Mouse (Mus musculus) limb, embryonic 15.5 days (tissue): ENCODE measurements around the gene Rgma. TPM values are rescaled to one million over a fixed set of nuclear protein-coding genes. Genes with fewer than 3 reads are reported as not detected.

Source experiments
- ATAC-seq: fragments of 200-750 bp; cut with Nextera tagmentation; 2 replicates; pipeline ENCODE4 v1.8.0; 2017; ENCODE audit warnings: low read depth, moderate TSS enrichment; ENCODE audit not compliant: insufficient number of reproducible peaks, low FRiP score, low TSS enrichment
- H3K27ac ChIP-seq: fragments of 300-500 bp; sonication (generic); 2 replicates; pipeline ENCODE4 v1.5.1; 2015; ENCODE audit warnings: moderate library complexity, mild to moderate bottlenecking, inconsistent platforms
- H3K27me3 ChIP-seq: fragments of 300-500 bp; sonication (generic); 2 replicates; pipeline ENCODE4 v1.6.1; 2015; ENCODE audit warnings: inconsistent platforms
- H3K36me3 ChIP-seq: fragments of 300-500 bp; sonication (generic); 2 replicates; pipeline ENCODE4 v1.6.1; 2015; ENCODE audit warnings: inconsistent platforms
- H3K4me1 ChIP-seq: fragments of 300-500 bp; sonication (generic); 2 replicates; pipeline ENCODE4 v1.6.1; 2015; ENCODE audit warnings: inconsistent platforms
- H3K4me2 ChIP-seq: fragments of 300-500 bp; sonication (generic); 2 replicates; pipeline ENCODE4 v1.6.1; 2015; ENCODE audit warnings: mild to moderate bottlenecking, inconsistent platforms
- H3K4me3 ChIP-seq: fragments of 300-500 bp; sonication (generic); 2 replicates; pipeline ENCODE4 v1.5.1; 2015; ENCODE audit warnings: mild to moderate bottlenecking, inconsistent platforms
- H3K9ac ChIP-seq: fragments of 300-500 bp; sonication (generic); 2 replicates; pipeline ENCODE4 v1.6.1; 2015; ENCODE audit warnings: inconsistent platforms
- H3K9me3 ChIP-seq: fragments of 300-500 bp; sonication (generic); 2 replicates; pipeline ENCODE4 v1.6.1; 2016; ENCODE audit warnings: inconsistent platforms
- WGBS: fragments of 180-500 bp; shearing (Covaris S2); methylation state at CpG from one replicate; pipeline ENCODE4 v1.1.7; 2015; 5-methylcytosine and 5-hydroxymethylcytosine counted together
- polyA plus RNA-seq: library from polyadenylated mRNA; unstranded; fragments of >200 nt; fragmentation: Nextera tagmentation; extraction: Ambion mirVana; gene quantifications from 2 replicates; pipeline ENCODE4 v1.2.1, GENCODE M21; 2015

Gene Rgma
- polyA plus RNA-seq, 1 experiment from 2014 or later: 17.1 TPM

DNA sequence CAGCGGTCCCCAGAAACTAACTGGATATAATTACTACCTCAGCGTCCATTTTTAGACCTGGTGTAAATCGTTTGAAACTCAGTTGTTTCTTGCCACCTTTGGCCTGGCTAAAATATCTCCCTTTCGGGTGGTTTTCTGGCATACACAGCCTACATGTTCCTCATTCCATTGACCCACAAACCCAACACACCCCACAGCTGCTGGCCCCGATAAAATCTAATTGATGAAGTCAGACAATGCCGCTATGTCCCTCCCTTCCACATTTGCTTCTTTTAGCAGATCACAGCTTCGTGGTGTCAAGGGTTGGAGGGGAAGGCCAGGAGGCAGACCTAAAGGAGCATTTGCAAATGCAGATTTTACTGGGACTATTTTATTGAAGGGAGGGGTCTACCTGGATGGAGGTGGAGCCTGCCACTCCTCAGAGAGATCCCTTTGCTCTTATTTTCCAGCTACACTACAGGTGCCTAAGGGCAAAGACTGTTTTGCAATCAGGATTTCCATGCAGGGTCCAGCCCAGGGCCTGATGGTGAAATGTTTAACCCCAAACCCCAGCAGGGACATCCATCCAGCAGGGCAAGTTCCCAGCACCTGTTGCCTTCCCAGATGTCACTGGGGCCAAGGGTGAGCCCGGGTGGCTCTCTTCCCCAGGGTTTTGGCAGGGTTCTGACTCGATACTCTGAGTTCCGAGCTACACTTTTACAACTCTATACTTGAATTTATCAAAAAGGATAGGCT, 3.6 kb upstream of the Rgma start:
- Histone ChIP-seq H3K4me2 (peak overlapping the region; percentile 71), H3K9me3 (no peaks in the 10 kb centered on the region; the same call in 1 of the 2 replicates), H3K9ac (no peak overlapping the region), H3K27ac (no peak overlapping the region), H3K4me1 (peaks cover 39% of the 10 kb centered on the region), H3K4me3 (peak overlapping the region; percentile 33; the same call in 1 of the 2 replicates), H3K36me3 (no peaks in the 10 kb centered on the region), H3K27me3 (peaks cover 28% of the 10 kb centered on the region)
- ATAC-seq: no peak
- WGBS: 40% methylated on average over 10 of the region's 10 CpGs

DNA sequence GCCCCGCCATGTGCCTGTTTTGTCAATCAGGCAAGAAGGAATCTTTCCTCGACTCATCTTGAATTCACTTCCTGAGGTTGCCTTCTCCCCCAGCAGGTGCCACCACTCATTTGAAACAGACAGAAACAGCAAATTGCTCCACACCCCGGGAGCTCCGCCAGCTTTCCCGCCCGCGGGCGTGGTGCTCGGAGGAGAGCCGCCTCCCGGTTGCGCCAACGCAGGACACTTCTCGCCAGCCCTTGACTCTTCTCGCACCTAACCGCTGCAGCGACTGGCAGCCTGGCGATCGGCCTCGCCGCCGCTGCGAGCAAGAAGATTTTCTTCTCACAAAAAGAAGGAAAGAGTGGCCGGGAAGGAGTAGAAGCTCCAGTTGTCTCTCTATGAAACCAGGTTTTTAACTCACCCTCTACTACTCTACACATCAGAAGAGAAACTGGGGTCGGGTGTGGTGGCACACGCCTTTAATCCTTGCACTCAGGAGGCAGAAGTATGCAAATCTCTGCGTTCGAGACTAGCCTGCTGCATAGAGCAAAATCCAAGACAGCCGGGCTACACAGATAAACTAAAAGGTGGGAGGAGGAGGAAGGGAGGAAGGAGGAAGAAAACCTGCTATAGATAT, 2.8 kb upstream of the Rgma start:
- Histone ChIP-seq H3K9me3 (no peaks in the 10 kb centered on the region; the same call in 1 of the 2 replicates), H3K27me3 (peaks cover 28% of the 10 kb centered on the region), H3K4me1 (peaks cover 42% of the 10 kb centered on the region), H3K9ac (no peak overlapping the region; the same call in 1 of the 2 replicates), H3K27ac (0 out of 2 replicates have a peak overlapping the region, but pooled peaks have one; percentile 8), H3K4me3 (peak overlapping the region; percentile 33), H3K4me2 (peak overlapping the region; percentile 71), H3K36me3 (no peaks in the 10 kb centered on the region)
- 3% methylated on average over 29 of the region's 29 CpGs for WGBS
- ATAC-seq: no peak

DNA sequence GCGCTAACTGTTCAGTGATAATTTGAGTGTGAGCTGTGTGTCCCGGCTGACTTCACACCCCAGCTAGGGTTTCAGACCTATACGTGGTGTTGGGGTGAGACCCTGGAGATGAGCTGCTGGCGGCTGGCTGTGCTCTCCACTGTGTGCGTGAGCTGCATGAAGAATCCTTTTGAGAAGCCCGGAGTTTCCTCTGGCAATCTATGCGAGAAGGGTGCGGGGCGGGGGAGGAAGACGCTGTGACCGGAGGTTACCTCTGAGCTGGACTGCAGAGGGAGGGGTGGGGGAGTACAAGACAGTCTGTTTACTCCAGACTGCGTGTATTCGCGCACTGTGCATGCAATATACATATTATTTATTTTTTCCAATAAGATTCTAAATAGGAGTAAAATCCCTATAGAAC, 582 bp upstream of the Rgma start:
- Histone ChIP-seq H3K27me3 (peaks cover 34% of the 10 kb centered on the region), H3K4me1 (peaks cover 45% of the 10 kb centered on the region), H3K4me3 (peak overlapping the region; percentile 70), H3K4me2 (peak overlapping the region; percentile 97), H3K9ac (peak overlapping the region; percentile 61; the same call in 1 of the 2 replicates), H3K9me3 (no peaks in the 10 kb centered on the region), H3K36me3 (no peaks in the 10 kb centered on the region), H3K27ac (peak overlapping the region; percentile 84; the same call in 1 of the 2 replicates)
- ATAC-seq: peak; percentile 61
- 3% methylated on average over 14 of the region's 14 CpGs for WGBS

DNA sequence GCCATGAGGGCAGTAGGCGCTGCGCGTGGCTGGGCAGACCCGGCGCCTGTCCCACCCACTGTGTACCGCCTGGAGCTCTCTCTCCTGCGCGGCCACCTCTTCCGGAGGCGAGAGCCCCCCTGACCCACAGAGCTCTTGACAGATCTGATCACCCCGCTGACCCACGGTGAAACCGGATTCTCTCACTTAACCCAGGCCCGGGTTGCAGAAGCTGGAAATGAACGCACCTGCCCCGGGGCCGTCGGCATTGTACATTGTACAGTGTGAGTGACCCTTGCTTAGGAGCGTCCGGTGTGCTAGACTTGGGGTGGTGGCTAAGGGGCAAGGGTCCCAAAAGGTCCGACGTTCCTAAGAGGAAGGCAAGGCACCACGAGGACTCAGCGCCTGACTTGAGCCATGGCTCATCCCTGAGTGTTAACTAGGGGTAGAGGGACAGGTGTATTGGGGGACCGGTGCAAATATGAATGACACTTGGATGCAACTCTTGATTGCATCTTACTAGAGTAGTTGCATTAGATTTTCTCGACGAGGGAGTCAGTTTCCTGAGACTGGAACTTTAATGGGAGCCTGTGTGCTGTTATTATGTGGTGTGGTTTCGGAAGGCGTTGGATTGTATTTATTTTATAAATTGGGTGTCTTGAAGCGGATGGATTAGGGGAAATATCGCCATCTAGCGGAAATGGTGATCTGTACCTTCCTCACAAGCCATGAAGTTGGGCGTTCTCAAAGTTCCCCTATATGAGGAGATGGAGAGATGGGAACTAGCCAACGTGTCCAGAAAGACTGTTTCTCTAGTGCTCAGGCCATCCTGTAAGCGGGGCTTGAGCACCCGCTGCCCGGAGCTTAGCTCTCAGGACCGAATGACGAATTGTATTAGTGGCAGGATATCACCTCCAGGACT, 1.0 kb downstream of the Rgma start:
- no peak for ATAC-seq

GRCm38 (mm10) chr7:73377307-73377706, 2.0 kb downstream of the Rgma start:
- no peak for ATAC-seq
- 49% methylated on average over 12 of the region's 12 CpGs for WGBS
- H3K27ac ChIP-seq: no peak overlapping the region
- peak overlapping the region; percentile 97 for H3K4me2 ChIP-seq
- H3K9ac ChIP-seq: 0 out of 2 replicates have a peak overlapping the region, but pooled peaks have one; percentile 14
- H3K4me1 ChIP-seq: peaks cover 38% of the 10 kb centered on the region
- peaks cover 20% of the 10 kb centered on the region for H3K27me3 ChIP-seq
- H3K36me3 ChIP-seq: no peaks in the 10 kb centered on the region
- peak overlapping the region; percentile 70 for H3K4me3 ChIP-seq
- no peaks in the 10 kb centered on the region for H3K9me3 ChIP-seq

More for the DNA sequence above, 1.0 kb downstream of the Rgma start:
- Histone ChIP-seq H3K4me2 (peak overlapping the region; percentile 97), H3K27ac (peak overlapping the region; percentile 84), H3K4me3 (peak overlapping the region; percentile 70), H3K36me3 (no peaks in the 10 kb centered on the region), H3K9me3 (no peaks in the 10 kb centered on the region), H3K9ac (peak overlapping the region; percentile 61), H3K4me1 (peaks cover 45% of the 10 kb centered on the region), H3K27me3 (peaks cover 28% of the 10 kb centered on the region)
- under 1% methylated on average over 39 of the region's 39 CpGs for WGBS

GRCm38 (mm10) chr7:73378034-73378433, 2.7 kb downstream of the Rgma start:
- Histone ChIP-seq H3K36me3 (no peaks in the 10 kb centered on the region), H3K4me2 (no peak overlapping the region), H3K4me3 (no peak overlapping the region), H3K27ac (no peak overlapping the region), H3K9ac (no peak overlapping the region), H3K9me3 (no peaks in the 10 kb centered on the region), H3K27me3 (peaks cover 16% of the 10 kb centered on the region), H3K4me1 (peaks cover 31% of the 10 kb centered on the region)
- 73% methylated on average over 6 of the region's 6 CpGs for WGBS
- no peak for ATAC-seq

GRCm38 (mm10) chr7:73382843-73383242, 7.5 kb downstream of the Rgma start:
- Histone ChIP-seq H3K9me3 (no peaks in the 10 kb centered on the region), H3K9ac (no peak overlapping the region), H3K4me3 (no peak overlapping the region), H3K4me2 (no peak overlapping the region), H3K27ac (no peak overlapping the region), H3K27me3 (peaks cover 4% of the 10 kb centered on the region; the same call in 1 of the 2 replicates), H3K36me3 (no peaks in the 10 kb centered on the region), H3K4me1 (no peaks in the 10 kb centered on the region)
- no peak for ATAC-seq
- 72% methylated on average over 7 of the region's 7 CpGs for WGBS

DNA sequence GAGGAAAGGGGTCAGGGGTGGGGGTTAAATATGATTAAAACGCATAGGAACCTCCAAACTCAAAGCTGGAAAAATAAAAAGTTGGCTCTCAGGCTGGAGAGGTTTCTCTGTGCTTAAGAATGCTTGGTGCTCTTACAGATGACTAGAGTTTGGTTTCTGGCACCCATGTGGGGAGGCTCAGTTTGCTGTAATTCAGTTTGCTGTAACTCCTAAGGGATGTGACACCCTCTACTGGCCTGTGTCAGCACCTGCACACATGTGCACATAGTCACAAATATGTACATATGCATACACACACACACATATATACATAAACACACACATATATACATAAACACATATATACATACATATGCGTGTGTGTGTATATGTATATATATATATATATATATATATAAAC, 13.6 kb downstream of the Rgma start:
- ATAC-seq: no peak
- no peak overlapping the region for H3K9ac ChIP-seq
- H3K27ac ChIP-seq: no peak overlapping the region
- WGBS: 68% methylated on average over 2 of the region's 2 CpGs
- H3K4me1 ChIP-seq: peaks cover 24% of the 10 kb centered on the region
- no peak overlapping the region for H3K4me2 ChIP-seq
- no peak overlapping the region for H3K4me3 ChIP-seq
- H3K27me3 ChIP-seq: no peaks in the 10 kb centered on the region
- H3K9me3 ChIP-seq: no peaks in the 10 kb centered on the region
- no peaks in the 10 kb centered on the region for H3K36me3 ChIP-seq

GRCm38 (mm10) chr7:73389419-73389818, 14.1 kb downstream of the Rgma start:
- Histone ChIP-seq H3K27me3 (no peaks in the 10 kb centered on the region), H3K9me3 (no peaks in the 10 kb centered on the region), H3K9ac (no peak overlapping the region), H3K4me3 (peak overlapping the region; percentile 77; the same call in 1 of the 2 replicates), H3K36me3 (no peaks in the 10 kb centered on the region), H3K27ac (peak overlapping the region; percentile 93), H3K4me2 (peak overlapping the region; percentile 73), H3K4me1 (peaks cover 30% of the 10 kb centered on the region)
- 12% methylated on average over 9 of the region's 9 CpGs for WGBS
- ATAC-seq: no peak

- no peak overlapping the region for H3K9ac ChIP-seq
- H3K27me3 ChIP-seq: no peaks in the 10 kb centered on the region
- peak overlapping the region; percentile 77 for H3K4me3 ChIP-seq
- no peak for ATAC-seq
- WGBS: 1% methylated on average over 15 of the region's 15 CpGs
- peak overlapping the region; percentile 93 for H3K27ac ChIP-seq
- no peaks in the 10 kb centered on the region for H3K9me3 ChIP-seq
- no peaks in the 10 kb centered on the region for H3K36me3 ChIP-seq
- H3K4me1 ChIP-seq: peaks cover 33% of the 10 kb centered on the region
- peak overlapping the region; percentile 73 for H3K4me2 ChIP-seq
These were observed 14.6 kb downstream of the Rgma start for GRCm38 (mm10) chr7:73389871-73390294.

DNA sequence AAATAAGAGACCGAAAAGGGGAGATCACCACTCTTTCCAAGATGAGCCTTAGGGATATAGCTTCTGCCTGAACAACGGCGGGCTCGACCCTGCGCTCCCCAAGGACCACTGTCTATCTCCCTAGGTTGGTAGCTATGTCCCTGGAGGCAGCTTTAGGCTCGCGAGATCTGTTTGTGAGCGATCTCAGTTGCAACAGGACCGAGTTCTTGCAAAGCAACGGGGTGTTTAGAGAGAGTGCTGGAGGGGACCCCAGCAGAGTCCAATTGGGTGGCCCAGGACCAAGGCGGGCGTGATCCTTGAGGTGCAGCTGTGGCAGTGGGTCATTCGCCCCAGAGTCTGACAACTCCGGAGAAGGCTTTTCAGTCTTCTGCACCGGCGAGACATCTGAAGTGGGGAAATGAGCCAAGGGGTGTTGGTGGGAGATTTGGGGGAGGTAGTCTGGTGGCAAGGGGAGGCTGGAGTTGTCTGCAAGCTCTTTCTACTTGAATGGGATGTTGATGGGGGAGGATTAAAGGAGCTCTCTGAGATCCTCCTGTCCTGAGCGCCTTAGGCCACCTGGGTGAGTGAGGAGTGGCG, 15.2 kb downstream of the Rgma start:
- 0 out of 2 replicates have a peak overlapping the region, but pooled peaks have one; percentile 4 for H3K9ac ChIP-seq
- no peaks in the 10 kb centered on the region for H3K36me3 ChIP-seq
- 3% methylated on average over 18 of the region's 18 CpGs for WGBS
- peaks cover 39% of the 10 kb centered on the region for H3K4me1 ChIP-seq
- H3K27me3 ChIP-seq: no peaks in the 10 kb centered on the region
- peak overlapping the region; percentile 77 for H3K4me3 ChIP-seq
- ATAC-seq: 0 out of 2 replicates have a peak, but pooled peaks have one; percentile 1
- H3K9me3 ChIP-seq: no peaks in the 10 kb centered on the region
- H3K4me2 ChIP-seq: peak overlapping the region; percentile 73
- H3K27ac ChIP-seq: peak overlapping the region; percentile 93
